Mouse (Mus musculus) spleen, postnatal 14 days (tissue): Measurements from ENCODE around the gene Bmpr1b.

Source experiments
- DNase-seq, 2 experiments: peaks; one replicate each; pipeline ENCODE4 v3.0.0; 2021 to 2022; ENCODE audit warnings: low spot score in 2 of 2

Gene Bmpr1b

GRCm38 (mm10) chr3:141819331-141819941 is 349.8 kb downstream of the Bmpr1b start:
- no peak for DNase-seq

- DNase-seq = no peak
Observed at GRCm38 (mm10) chr3:141818615-141819312, 350.5 kb downstream of the Bmpr1b start.

- no peak for DNase-seq
Observed at GRCm38 (mm10) chr3:141814776-141815175, 354.4 kb downstream of the Bmpr1b start.

DNA sequence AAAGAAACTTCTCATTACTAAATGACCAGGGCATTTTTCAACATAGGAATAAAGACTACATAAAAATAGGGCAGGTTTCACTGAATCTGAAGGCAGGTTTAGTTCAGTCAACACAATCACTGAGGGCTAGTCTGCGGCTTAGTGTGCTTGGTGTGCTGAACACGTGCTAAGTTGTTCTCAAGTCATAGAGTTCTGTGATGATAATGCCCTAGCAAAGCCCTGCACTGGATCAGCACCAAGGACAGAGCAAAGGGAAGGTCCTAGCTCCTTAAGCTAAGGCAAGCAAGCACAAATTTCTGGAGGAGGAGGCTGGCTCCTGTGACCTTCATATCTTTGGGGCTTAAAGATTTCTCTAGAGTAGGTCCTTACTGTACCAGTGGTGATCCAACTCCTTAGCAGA is 357.9 kb downstream of the Bmpr1b start:
- no peak for DNase-seq

- DNase-seq = no peak
Observed at GRCm38 (mm10) chr3:141810944-141811343, 358.3 kb downstream of the Bmpr1b start.

DNA sequence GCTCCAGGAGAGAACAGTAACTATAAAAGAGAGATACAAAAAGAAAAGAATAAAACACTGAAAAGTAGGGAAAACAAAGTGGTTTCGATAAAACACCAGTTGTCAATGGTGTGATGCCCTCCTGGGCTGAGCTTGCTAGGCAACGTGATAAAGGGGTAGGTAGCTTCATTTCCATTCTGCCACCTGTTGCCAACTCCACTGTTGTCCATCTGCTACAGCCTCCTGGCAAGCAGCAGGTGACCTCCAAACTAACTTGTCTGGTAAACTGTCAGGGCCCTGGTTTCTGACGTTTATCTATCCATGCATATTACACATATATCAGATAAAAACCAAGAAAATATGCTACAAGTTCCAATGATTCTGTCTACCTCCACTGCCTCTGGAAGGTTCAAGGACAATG is 359.6 kb downstream of the Bmpr1b start:
- DNase-seq = no peak

DNA sequence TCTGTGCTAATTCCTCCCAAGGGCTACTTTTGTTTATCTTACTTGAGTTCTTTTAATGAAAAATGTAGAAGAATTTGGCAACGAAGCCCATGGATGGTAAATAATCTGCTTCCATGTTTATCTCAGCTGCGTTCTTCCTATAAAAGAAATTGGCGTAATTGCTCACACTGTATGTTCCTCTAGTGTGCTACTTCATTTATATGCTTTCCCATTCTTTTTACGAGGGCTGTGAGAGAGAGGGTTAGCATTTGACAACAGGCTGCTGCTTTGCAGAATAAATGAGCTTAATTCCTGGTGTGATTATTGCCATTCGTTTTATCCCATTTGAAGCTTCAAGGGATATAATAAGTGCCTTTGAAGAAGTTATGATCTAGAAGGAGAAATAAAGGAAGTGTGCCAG is 365.1 kb downstream of the Bmpr1b start:
- DNase-seq = no peak

DNA sequence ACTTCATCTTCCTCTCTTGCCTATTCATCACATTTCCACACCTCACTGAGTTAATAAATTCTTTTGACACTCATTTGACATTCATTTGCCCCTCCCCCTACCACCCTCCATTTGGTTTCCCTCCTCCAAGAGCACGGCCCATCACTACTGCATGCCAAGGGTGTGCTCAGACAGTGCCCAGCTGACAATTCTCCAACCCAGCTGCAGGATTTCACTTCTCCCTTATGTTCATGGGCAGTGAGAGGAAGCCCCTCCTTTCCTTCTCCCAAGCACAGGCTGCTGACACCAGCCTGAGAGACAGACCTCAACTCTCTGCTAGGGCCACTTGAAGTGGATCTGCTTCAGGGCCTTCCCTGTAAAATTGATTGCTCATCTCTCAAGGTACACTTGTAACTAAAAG is 371.4 kb downstream of the Bmpr1b start:
- no peak for DNase-seq

DNA sequence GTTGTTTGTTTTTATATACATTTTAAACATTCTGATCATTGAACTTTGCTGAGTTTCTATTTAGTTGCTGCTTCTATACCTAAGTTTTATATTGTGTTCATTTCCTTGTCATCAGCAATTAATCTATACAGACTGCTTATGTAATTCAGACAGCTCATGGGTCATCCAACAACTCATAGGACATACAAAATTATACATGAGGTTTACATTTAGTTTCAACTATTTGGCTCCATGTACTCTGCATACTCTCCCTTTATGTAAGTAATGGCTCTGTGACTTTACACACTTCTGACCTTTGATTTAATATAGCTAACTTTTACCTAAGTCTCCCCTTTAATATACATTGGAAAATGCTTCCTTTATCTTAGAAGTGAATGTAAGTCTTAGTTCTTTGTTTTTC is 371.9 kb downstream of the Bmpr1b start:
- no peak for DNase-seq

DNA sequence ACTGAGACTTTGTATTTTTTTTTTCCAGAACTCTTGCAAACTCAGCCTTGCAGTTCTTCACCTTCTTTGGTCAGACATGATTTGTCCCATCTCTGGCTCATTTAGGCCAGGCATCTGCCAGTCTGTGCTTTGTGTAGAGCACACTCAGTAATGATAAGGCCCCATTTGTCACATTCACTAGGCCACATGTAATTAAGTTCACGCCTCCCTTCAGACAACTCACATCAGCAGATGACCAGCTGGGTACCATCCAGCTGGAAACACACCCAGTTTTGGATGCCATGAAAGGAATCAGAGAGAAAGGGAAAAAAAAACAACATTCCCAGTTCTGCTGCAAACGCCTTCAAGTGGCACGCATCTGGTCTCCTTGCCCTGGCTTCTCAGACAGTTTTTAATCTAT is 374.9 kb downstream of the Bmpr1b start:
- DNase-seq = no peak

- DNase-seq = no peak
Observed at GRCm38 (mm10) chr3:141793755-141794154, 375.5 kb downstream of the Bmpr1b start.

GRCm38 (mm10) chr3:141792106-141792505 is 377.1 kb downstream of the Bmpr1b start:
- no peak for DNase-seq

- DNase-seq = no peak
Observed at GRCm38 (mm10) chr3:141791026-141791780, 378.0 kb downstream of the Bmpr1b start.
